Mouse (Mus musculus): ENCODE data around the gene Fam168a. TPM values are rescaled to one million over a fixed set of nuclear protein-coding genes. Genes with fewer than 3 reads are reported as not detected.

Fam168a gene
- polyA plus RNA-seq, 1 experiment from 2014 or later: 80.0 TPM

- no peaks in the 10 kb centered on the region for H3K9me3 ChIP-seq (replicated peaks)
- H3K27me3 ChIP-seq: no peaks in the 10 kb centered on the region
- no peak overlapping the region for H3K27ac ChIP-seq
- H3K4me3 ChIP-seq: no peak overlapping the region
- peaks cover 62% of the 10 kb centered on the region for H3K36me3 ChIP-seq (ENCODE audit: poor library complexity, severe bottlenecking)
- 94% methylated on average over 7 of the region's 7 CpGs for WGBS
- no peak for ATAC-seq
- H3K4me2 ChIP-seq: no peak overlapping the region
- H3K4me1 ChIP-seq: no peaks in the 10 kb centered on the region
- no peak overlapping the region for H3K9ac ChIP-seq
Observed at GRCm38 (mm10) chr7:100835168-100835567, 128.7 kb downstream of the Fam168a start.

GRCm38 (mm10) chr7:100835711-100836110, 129.3 kb downstream of the Fam168a start:
- Histone ChIP-seq H3K27ac (no peak overlapping the region), H3K4me3 (no peak overlapping the region), H3K27me3 (no peaks in the 10 kb centered on the region), H3K36me3 (ENCODE audit: poor library complexity, severe bottlenecking) (peaks cover 63% of the 10 kb centered on the region), H3K4me1 (no peaks in the 10 kb centered on the region), H3K4me2 (no peak overlapping the region), H3K9ac (no peak overlapping the region), H3K9me3 (replicated peaks) (no peaks in the 10 kb centered on the region)
- no peak for ATAC-seq
- WGBS: 91% methylated on average over 6 of the region's 6 CpGs

GRCm38 (mm10) chr7:100836657-100837056, 130.2 kb downstream of the Fam168a start:
- WGBS: 97% methylated on average over 10 of the region's 10 CpGs
- Histone ChIP-seq H3K9me3 (replicated peaks) (no peaks in the 10 kb centered on the region), H3K36me3 (ENCODE audit: poor library complexity, severe bottlenecking) (peaks cover 60% of the 10 kb centered on the region), H3K4me1 (no peaks in the 10 kb centered on the region), H3K4me2 (no peak overlapping the region), H3K4me3 (no peak overlapping the region), H3K27ac (no peak overlapping the region), H3K27me3 (no peaks in the 10 kb centered on the region), H3K9ac (no peak overlapping the region)
- no peak for ATAC-seq

- H3K4me3 ChIP-seq: no peak overlapping the region
- no peaks in the 10 kb centered on the region for H3K4me1 ChIP-seq
- ATAC-seq: no peak
- H3K36me3 ChIP-seq (ENCODE audit: poor library complexity, severe bottlenecking): peaks cover 64% of the 10 kb centered on the region
- no peak overlapping the region for H3K4me2 ChIP-seq
- 69% methylated on average over 1 of the region's 1 CpGs for WGBS
- no peaks in the 10 kb centered on the region for H3K9me3 ChIP-seq (replicated peaks)
- H3K27ac ChIP-seq: no peak overlapping the region
- no peaks in the 10 kb centered on the region for H3K27me3 ChIP-seq
- H3K9ac ChIP-seq: no peak overlapping the region
Observed at GRCm38 (mm10) chr7:100837701-100838100, 131.3 kb downstream of the Fam168a start.

GRCm38 (mm10) chr7:100839632-100840402, 133.4 kb downstream of the Fam168a start:
- no peak overlapping the region for H3K4me3 ChIP-seq
- WGBS: 77% methylated on average over 6 of the region's 6 CpGs
- H3K27me3 ChIP-seq: no peaks in the 10 kb centered on the region
- H3K9ac ChIP-seq: no peak overlapping the region
- no peaks in the 10 kb centered on the region for H3K9me3 ChIP-seq (replicated peaks)
- H3K36me3 ChIP-seq (ENCODE audit: poor library complexity, severe bottlenecking): peaks cover 53% of the 10 kb centered on the region
- 0 out of 2 replicates have a peak, but pooled peaks cover 5% of the 10 kb centered on the region for H3K4me1 ChIP-seq
- no peak overlapping the region for H3K4me2 ChIP-seq
- ATAC-seq: no peak
- H3K27ac ChIP-seq: no peak overlapping the region

- no peak overlapping the region for H3K4me2 ChIP-seq
- H3K27ac ChIP-seq: no peak overlapping the region
- H3K9me3 ChIP-seq (replicated peaks): no peaks in the 10 kb centered on the region
- no peak for ATAC-seq
- H3K9ac ChIP-seq: no peak overlapping the region
- WGBS: 100% methylated on average over 1 of the region's 1 CpGs
- no peaks in the 10 kb centered on the region for H3K27me3 ChIP-seq
- H3K36me3 ChIP-seq (ENCODE audit: poor library complexity, severe bottlenecking): peaks cover 42% of the 10 kb centered on the region
- H3K4me1 ChIP-seq: 0 out of 2 replicates have a peak, but pooled peaks cover 5% of the 10 kb centered on the region
- H3K4me3 ChIP-seq: no peak overlapping the region
Observed at GRCm38 (mm10) chr7:100840906-100841305, 134.5 kb downstream of the Fam168a start.

- H3K4me3 ChIP-seq: no peak overlapping the region
- no peak overlapping the region for H3K9ac ChIP-seq
- H3K36me3 ChIP-seq (ENCODE audit: poor library complexity, severe bottlenecking): peaks cover 35% of the 10 kb centered on the region
- no peak overlapping the region for H3K4me2 ChIP-seq
- WGBS: 90% methylated on average over 6 of the region's 6 CpGs
- ATAC-seq: no peak
- 0 out of 2 replicates have a peak, but pooled peaks cover 5% of the 10 kb centered on the region for H3K4me1 ChIP-seq
- no peak overlapping the region for H3K27ac ChIP-seq
- no peaks in the 10 kb centered on the region for H3K9me3 ChIP-seq (replicated peaks)
- no peaks in the 10 kb centered on the region for H3K27me3 ChIP-seq
Observed at GRCm38 (mm10) chr7:100841608-100842007, 135.2 kb downstream of the Fam168a start.

- Histone ChIP-seq H3K36me3 (ENCODE audit: poor library complexity, severe bottlenecking) (peaks cover 29% of the 10 kb centered on the region), H3K4me1 (0 out of 2 replicates have a peak, but pooled peaks cover 5% of the 10 kb centered on the region), H3K27me3 (no peaks in the 10 kb centered on the region), H3K27ac (no peak overlapping the region), H3K9ac (no peak overlapping the region), H3K4me3 (no peak overlapping the region), H3K4me2 (no peak overlapping the region), H3K9me3 (replicated peaks) (no peaks in the 10 kb centered on the region)
- ATAC-seq: no peak
- 80% methylated on average over 5 of the region's 5 CpGs for WGBS
Observed at GRCm38 (mm10) chr7:100842175-100842574, 135.7 kb downstream of the Fam168a start.

- H3K9me3 ChIP-seq (replicated peaks): no peaks in the 10 kb centered on the region
- no peak overlapping the region for H3K4me3 ChIP-seq
- no peaks in the 10 kb centered on the region for H3K27me3 ChIP-seq
- 0 out of 2 replicates have a peak, but pooled peaks cover 5% of the 10 kb centered on the region for H3K4me1 ChIP-seq
- no peak overlapping the region for H3K27ac ChIP-seq
- no peak overlapping the region for H3K4me2 ChIP-seq
- no peak overlapping the region for H3K9ac ChIP-seq
- ATAC-seq: no peak
- WGBS: 98% methylated on average over 2 of the region's 2 CpGs
- peaks cover 13% of the 10 kb centered on the region for H3K36me3 ChIP-seq (ENCODE audit: poor library complexity, severe bottlenecking)
Observed at GRCm38 (mm10) chr7:100843866-100844265, 137.4 kb downstream of the Fam168a start.

GRCm38 (mm10) chr7:100844385-100845025, 138.1 kb downstream of the Fam168a start:
- no peak for ATAC-seq
- WGBS: 76% methylated on average over 2 of the region's 2 CpGs
- Histone ChIP-seq H3K27ac (no peak overlapping the region), H3K27me3 (no peaks in the 10 kb centered on the region), H3K36me3 (ENCODE audit: poor library complexity, severe bottlenecking) (peaks cover 13% of the 10 kb centered on the region), H3K9me3 (replicated peaks) (no peaks in the 10 kb centered on the region), H3K4me1 (0 out of 2 replicates have a peak, but pooled peaks cover 5% of the 10 kb centered on the region), H3K4me2 (no peak overlapping the region), H3K4me3 (no peak overlapping the region), H3K9ac (no peak overlapping the region)

GRCm38 (mm10) chr7:100845026-100845400, 138.6 kb downstream of the Fam168a start:
- Histone ChIP-seq H3K4me1 (0 out of 2 replicates have a peak, but pooled peaks cover 5% of the 10 kb centered on the region), H3K27ac (no peak overlapping the region), H3K4me3 (no peak overlapping the region), H3K9ac (no peak overlapping the region), H3K4me2 (no peak overlapping the region), H3K36me3 (ENCODE audit: poor library complexity, severe bottlenecking) (peaks cover 12% of the 10 kb centered on the region), H3K9me3 (replicated peaks) (no peaks in the 10 kb centered on the region), H3K27me3 (no peaks in the 10 kb centered on the region)
- ATAC-seq: no peak

- H3K27me3 ChIP-seq: no peaks in the 10 kb centered on the region
- 0 out of 2 replicates have a peak, but pooled peaks cover 5% of the 10 kb centered on the region for H3K4me1 ChIP-seq
- ATAC-seq: no peak
- 66% methylated on average over 1 of the region's 1 CpGs for WGBS
- no peaks in the 10 kb centered on the region for H3K9me3 ChIP-seq (replicated peaks)
- no peak overlapping the region for H3K9ac ChIP-seq
- H3K27ac ChIP-seq: no peak overlapping the region
- no peak overlapping the region for H3K4me2 ChIP-seq
- no peak overlapping the region for H3K4me3 ChIP-seq
- peaks cover 9% of the 10 kb centered on the region for H3K36me3 ChIP-seq (ENCODE audit: poor library complexity, severe bottlenecking)
Observed at GRCm38 (mm10) chr7:100845412-100845811, 139.0 kb downstream of the Fam168a start.
